Mouse (Mus musculus): ENCODE measurements around the gene Atpaf2.

DNA sequence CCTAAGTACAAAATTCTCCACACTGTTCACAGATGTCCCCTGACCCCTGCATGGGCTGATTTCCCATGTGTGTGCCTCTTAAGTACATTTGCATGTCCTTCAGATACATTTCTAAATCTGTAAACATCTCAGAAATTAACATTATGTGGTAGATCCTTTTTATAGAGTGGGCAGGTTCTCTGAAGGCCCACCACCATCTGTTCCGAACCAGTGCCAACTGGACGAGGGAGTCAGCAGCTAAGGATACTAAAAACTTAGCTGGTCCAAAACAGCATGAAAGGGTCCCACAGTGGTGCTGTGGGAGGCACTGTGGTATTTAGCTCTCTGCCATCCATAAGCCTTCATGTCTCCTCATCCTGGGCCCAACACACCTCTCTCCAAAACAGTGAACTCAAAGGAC is 21.1 kb downstream of the Atpaf2 start:
- TF ChIP-seq CTCF (IDR thresholded peaks at IDR 0.05; ENCODE audit: control insufficient read depth, insufficient read depth, insufficient replicate concordance, low read depth, low read length) (no peak), POLR2A (IDR thresholded peaks at IDR 0.05; ENCODE audit: control insufficient read depth, low read depth, low read length) (no peak)

Data from testis, adult 2 months (tissue).